8 mouse cellular contexts compared by ENCODE assay signal in the genomic region with DNA sequence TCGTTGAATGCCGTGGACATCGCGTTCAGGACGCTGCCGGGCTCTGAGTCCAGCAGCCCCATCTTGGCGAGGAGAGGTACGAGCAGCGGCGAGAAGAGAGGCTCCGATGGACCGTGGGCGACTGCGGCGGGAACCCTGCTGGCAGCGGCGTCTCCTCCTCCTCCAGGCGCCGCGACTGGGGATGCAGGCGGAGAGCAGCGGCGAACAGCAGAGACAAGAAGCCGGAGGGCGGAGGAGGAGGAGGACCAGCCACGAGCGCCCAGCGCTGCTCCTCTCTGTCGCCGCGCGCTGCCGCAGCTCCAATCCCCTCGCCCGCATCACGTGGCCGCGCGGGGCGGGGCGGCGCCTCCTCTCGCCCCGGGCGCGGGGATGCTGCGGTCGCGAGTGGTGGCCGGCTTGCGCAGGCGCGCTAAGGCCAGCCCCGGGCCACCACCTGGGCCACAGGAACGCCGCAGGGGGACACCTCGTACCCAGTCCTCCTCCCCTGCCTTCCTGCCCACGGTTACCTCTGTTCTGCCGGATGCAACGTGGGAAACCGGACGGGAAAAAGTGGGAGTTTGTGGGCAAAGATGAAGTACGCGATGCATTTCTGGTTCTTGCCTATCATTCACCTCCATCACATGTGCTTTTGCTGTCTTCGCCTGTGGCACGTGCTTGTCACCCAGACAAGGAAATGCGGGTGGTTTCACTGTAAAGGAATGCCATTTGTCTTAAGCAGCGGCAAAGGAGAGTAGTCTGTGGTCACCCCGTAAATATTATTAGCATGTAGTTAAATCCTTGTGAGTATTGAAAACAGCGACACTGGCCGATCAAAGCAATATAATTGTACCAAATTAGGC. TPM values are rescaled to one million over a fixed set of nuclear protein-coding genes. Genes with fewer than 3 reads are reported as not detected.
DNase-seq lines count a peak whose midpoint lies in the region; ATAC-seq and TF ChIP-seq lines count a peak whose summit lies in the region.

A gene (minus strand): TSS at position 301 of the 839 bp plus-strand sequence.

- peak within 1 kb of the TSS; percentile 89 for H3K4me2 ChIP-seq in lung, embryonic 14.5 days

- peak within 1 kb of the TSS; percentile 91 for H3K27ac ChIP-seq in hindbrain, embryonic 10.5 days
- peak within 1 kb of the TSS; percentile 36; the same call in 1 of the 2 replicates for H3K27ac ChIP-seq in lung, embryonic 14.5 days (ENCODE audit: low read depth)

- H3K27me3 ChIP-seq in hindbrain, embryonic 10.5 days (ENCODE audit: insufficient read depth, poor library complexity, severe bottlenecking), result peaks cover 21% of the 10 kb centered on the region; the same call in 1 of the 2 replicates
- peaks cover 22% of the 10 kb centered on the region for H3K27me3 ChIP-seq in lung, embryonic 14.5 days (ENCODE audit: insufficient read depth, low read length)

- no peaks in the 10 kb centered on the region for H3K9me3 ChIP-seq in hindbrain, embryonic 10.5 days
- H3K9me3 ChIP-seq in lung, embryonic 14.5 days (ENCODE audit: low read depth, low read length), result no peaks in the 10 kb centered on the region

- H3K4me3 ChIP-seq in hindbrain, embryonic 10.5 days, result peak within 1 kb of the TSS; percentile 75
- peak within 1 kb of the TSS; percentile 63 for H3K4me3 ChIP-seq in lung, embryonic 14.5 days (ENCODE audit: low read depth, low read length)

- H3K4me1 ChIP-seq in hindbrain, embryonic 10.5 days (replicated peaks), result peaks cover 18% of the 10 kb centered on the region
- H3K4me1 ChIP-seq in lung, embryonic 14.5 days (ENCODE audit: insufficient read depth), result no peaks in the 10 kb centered on the region

- no peaks in the 10 kb centered on the region for H3K36me3 ChIP-seq in hindbrain, embryonic 10.5 days
- H3K36me3 ChIP-seq in lung, embryonic 14.5 days (ENCODE audit: insufficient read depth), result no peaks in the 10 kb centered on the region

- TF ChIP-seq CTCF in lung, embryonic 14.5 days (IDR thresholded peaks at IDR 0.05; ENCODE audit: low read depth), result no peak

- H3K9ac ChIP-seq in lung, embryonic 14.5 days, result peak within 1 kb of the TSS; percentile 57

- 3% methylated on average over 65 of the region's 71 CpGs for WGBS in hindbrain, embryonic 10.5 days
- 1% methylated on average over 65 of the region's 71 CpGs for WGBS in lung, embryonic 14.5 days

- ATAC-seq in lung, embryonic 14.5 days (ENCODE audit: insufficient read depth), result peak; percentile 88
- ATAC-seq in neutrophil, adult 5-6 weeks (ENCODE audit: extremely low read depth, insufficient number of reproducible peaks, low FRiP score, poor library complexity, severe bottlenecking), result peak; percentile 5; the same call in 1 of the 2 replicates

- DNase-seq in Muller cell, postnatal 12 days (ENCODE audit: inconsistent ontology term), result peak; percentile 91
- peak; percentile 92 for DNase-seq in cerebellum, adult 9-11 months
- peak; percentile 75 to 79 for DNase-seq in frontal cortex, postnatal 14 days (ENCODE audit: low spot score in 2 of 2)
- peak; percentile 77 for DNase-seq in hindbrain, embryonic 10.5 days (ENCODE audit: low spot score)
- peak; percentile 88 for DNase-seq in layer of hippocampus, adult 9-11 months
- DNase-seq in lung, embryonic 14.5 days, result peak; percentile 81
- peak; percentile 8 to 18 for DNase-seq in thymus, postnatal 10 days (ENCODE audit: low spot score in 2 of 2)

RNA-seq across cellular contexts. Expression of the gene that starts here (rescaled TPM):
- polyA plus RNA-seq in hindbrain, embryonic 10.5 days (2016; fragmentation: Nextera tagmentation; extraction: Ambion mirVana), result 25.6 and 29.3 TPM in 2 replicates
- polyA plus RNA-seq in lung, embryonic 14.5 days (2014; fragmentation: Nextera tagmentation; extraction: Ambion mirVana), result 5.4 and 5.5 TPM in 2 replicates
- total RNA-seq in neutrophil, adult 5-6 weeks (2017), result not detected in 2 replicates

Comparison
In these comparisons a context has a peak if more than half of its experiments do, and no peak if none do; other contexts are left out.
1. Peak in every context shown above with its lines: DNase-seq, ATAC-seq, H3K4me3 ChIP-seq and H3K27ac ChIP-seq.
2. Peak in ATAC-seq in neutrophil, adult 5-6 weeks; RNA of the gene not detected or under 1 TPM.
3. DNase-seq: peak in every context shown above with its lines; median percentile 92 in cerebellum, adult 9-11 months; 91 in Muller cell, postnatal 12 days; 88 in layer of hippocampus, adult 9-11 months; 81 in lung, embryonic 14.5 days; 77 in frontal cortex, postnatal 14 days; 77 in hindbrain, embryonic 10.5 days; 13 in thymus, postnatal 10 days.